Comparison of ENCODE assay signal across 14 mouse cellular contexts in genomic region chr17:66353907-66354306, GRCm38 (mm10).
DNase-seq lines count a peak whose midpoint lies in the region; ATAC-seq and TF ChIP-seq lines count a peak whose summit lies in the region.
"Had no signal": no experiment of that assay in that cellular context is flagged by ENCODE, and none has a peak within 500 bp of the region (broad histone marks: within the 10 kb centered on the region; RNA-seq: fewer than 3 reads in every experiment).

No protein-coding gene starts in this region.

- peaks cover 8% of the 10 kb centered on the region; the same call in 1 of the 2 replicates for H3K4me1 ChIP-seq in hindbrain, embryonic 14.5 days (replicated peaks; ENCODE audit: control insufficient read depth, insufficient read depth, low read length)
- no peaks in the 10 kb centered on the region for H3K4me1 ChIP-seq in hindbrain, postnatal 0 days (ENCODE audit: insufficient read depth, low read length)
- H3K4me1 ChIP-seq in midbrain, embryonic 12.5 days = peaks cover 8% of the 10 kb centered on the region
- no peaks in the 10 kb centered on the region for H3K4me1 ChIP-seq in midbrain, embryonic 14.5 days (ENCODE audit: control insufficient read depth, insufficient read depth, low read length)
- H3K4me1 ChIP-seq in liver, postnatal 0 days (ENCODE audit: insufficient read depth) = peaks cover 13% of the 10 kb centered on the region
- H3K4me1 ChIP-seq in forebrain, postnatal 0 days (ENCODE audit: insufficient read depth) = peaks cover 15% of the 10 kb centered on the region
- H3K4me1 ChIP-seq: neural tube, embryonic 12.5 days had no signal

- no peak for ATAC-seq in hindbrain, embryonic 14.5 days (ENCODE audit: low FRiP score)
- no peak for ATAC-seq in hindbrain, postnatal 0 days
- ATAC-seq in midbrain, embryonic 12.5 days (ENCODE audit: low FRiP score, low read depth) = no peak
- ATAC-seq in midbrain, embryonic 14.5 days (ENCODE audit: low FRiP score, low TSS enrichment) = no peak
- ATAC-seq in liver, postnatal 0 days = peak; percentile 37; the same call in 1 of the 2 replicates
- no peak for ATAC-seq in forebrain, postnatal 0 days
- ATAC-seq: activated CD4-positive, CD25-positive, alpha-beta regulatory T cell, adult 4 months; midbrain, embryonic 16.5 days had no signal

- H3K4me2 ChIP-seq in hindbrain, embryonic 14.5 days (replicated peaks) = no peak overlapping the region
- H3K4me2 ChIP-seq in hindbrain, postnatal 0 days (ENCODE audit: low read depth, low read length) = no peak overlapping the region
- H3K4me2 ChIP-seq in midbrain, embryonic 12.5 days (replicated peaks) = no peak overlapping the region
- H3K4me2 ChIP-seq in midbrain, embryonic 14.5 days (ENCODE audit: low read length) = no peak overlapping the region
- no peak overlapping the region for H3K4me2 ChIP-seq in liver, postnatal 0 days (ENCODE audit: low read depth, low read length)
- H3K4me2 ChIP-seq in forebrain, postnatal 0 days (ENCODE audit: low read depth) = no peak overlapping the region
- H3K4me2 ChIP-seq: neural tube, embryonic 12.5 days had no signal

- TF ChIP-seq CTCF in hindbrain, postnatal 0 days (IDR thresholded peaks at IDR 0.05; ENCODE audit: low read depth) = no peak
- TF ChIP-seq CTCF in liver, postnatal 0 days (IDR thresholded peaks at IDR 0.05; ENCODE audit: low read depth) = no peak
- TF ChIP-seq CTCF in forebrain, postnatal 0 days (IDR thresholded peaks at IDR 0.05; ENCODE audit: low read depth) = no peak

- no peaks in the 10 kb centered on the region for H3K9me3 ChIP-seq in hindbrain, embryonic 14.5 days (ENCODE audit: control insufficient read depth, low read length)
- H3K9me3 ChIP-seq in hindbrain, postnatal 0 days (ENCODE audit: low read length) = no peaks in the 10 kb centered on the region
- no peaks in the 10 kb centered on the region for H3K9me3 ChIP-seq in midbrain, embryonic 12.5 days
- no peaks in the 10 kb centered on the region for H3K9me3 ChIP-seq in midbrain, embryonic 14.5 days (ENCODE audit: control insufficient read depth, low read length)
- no peaks in the 10 kb centered on the region for H3K9me3 ChIP-seq in liver, postnatal 0 days (ENCODE audit: low read length)
- H3K9me3 ChIP-seq in forebrain, postnatal 0 days (ENCODE audit: low read length) = no peaks in the 10 kb centered on the region
- H3K9me3 ChIP-seq: forebrain, embryonic 10.5 days; neural tube, embryonic 12.5 days had no signal

- H3K36me3 ChIP-seq in hindbrain, embryonic 14.5 days (replicated peaks; ENCODE audit: control insufficient read depth, insufficient read depth) = peaks cover 57% of the 10 kb centered on the region
- peaks cover 19% of the 10 kb centered on the region; the same call in 1 of the 2 replicates for H3K36me3 ChIP-seq in hindbrain, postnatal 0 days (ENCODE audit: insufficient read depth, low read length)
- H3K36me3 ChIP-seq in midbrain, embryonic 12.5 days = peaks cover 88% of the 10 kb centered on the region
- peaks cover 46% of the 10 kb centered on the region for H3K36me3 ChIP-seq in midbrain, embryonic 14.5 days (ENCODE audit: control insufficient read depth, insufficient read depth, low read length)
- H3K36me3 ChIP-seq in liver, postnatal 0 days (replicated peaks; ENCODE audit: insufficient read depth, low read length) = no peaks in the 10 kb centered on the region
- peaks cover 23% of the 10 kb centered on the region for H3K36me3 ChIP-seq in forebrain, postnatal 0 days (ENCODE audit: insufficient read depth)

- H3K9ac ChIP-seq in hindbrain, embryonic 14.5 days = no peak overlapping the region
- no peak overlapping the region for H3K9ac ChIP-seq in hindbrain, postnatal 0 days (replicated peaks; ENCODE audit: low read length)
- H3K9ac ChIP-seq in midbrain, embryonic 12.5 days (replicated peaks) = no peak overlapping the region
- H3K9ac ChIP-seq in midbrain, embryonic 14.5 days (replicated peaks; ENCODE audit: low read length) = no peak overlapping the region
- H3K9ac ChIP-seq in liver, postnatal 0 days (replicated peaks) = no peak overlapping the region
- no peak overlapping the region for H3K9ac ChIP-seq in forebrain, postnatal 0 days
- H3K9ac ChIP-seq: neural tube, embryonic 12.5 days had no signal

- H3K27me3 ChIP-seq in hindbrain, embryonic 14.5 days (ENCODE audit: control insufficient read depth, insufficient read depth, low read length) = no peaks in the 10 kb centered on the region
- no peaks in the 10 kb centered on the region for H3K27me3 ChIP-seq in hindbrain, postnatal 0 days (ENCODE audit: insufficient read depth, low read length)
- H3K27me3 ChIP-seq in midbrain, embryonic 12.5 days = no peaks in the 10 kb centered on the region
- no peaks in the 10 kb centered on the region for H3K27me3 ChIP-seq in midbrain, embryonic 14.5 days (ENCODE audit: control insufficient read depth, insufficient read depth, low read length)
- no peaks in the 10 kb centered on the region for H3K27me3 ChIP-seq in liver, postnatal 0 days (ENCODE audit: insufficient read depth, low read length)
- H3K27me3 ChIP-seq in forebrain, postnatal 0 days (ENCODE audit: insufficient read depth, low read length) = no peaks in the 10 kb centered on the region
- H3K27me3 ChIP-seq: neural tube, embryonic 12.5 days had no signal

- H3K27ac ChIP-seq in hindbrain, embryonic 14.5 days = 0 out of 2 replicates have a peak overlapping the region, but pooled peaks have one; percentile 57
- H3K27ac ChIP-seq in hindbrain, postnatal 0 days = no peak overlapping the region
- H3K27ac ChIP-seq in midbrain, embryonic 12.5 days (replicated peaks) = 0 out of 2 replicates have a peak overlapping the region, but pooled peaks have one; percentile 7
- no peak overlapping the region for H3K27ac ChIP-seq in midbrain, embryonic 14.5 days (replicated peaks; ENCODE audit: low read depth, low read length)
- H3K27ac ChIP-seq in liver, postnatal 0 days (ENCODE audit: low read depth) = no peak overlapping the region
- no peak overlapping the region for H3K27ac ChIP-seq in forebrain, postnatal 0 days (ENCODE audit: low read depth, low read length)
- H3K27ac ChIP-seq: forebrain, embryonic 10.5 days; neural tube, embryonic 12.5 days had no signal

- 97% methylated on average over 14 of the region's 14 CpGs for WGBS in hindbrain, embryonic 14.5 days
- 81% methylated on average over 14 of the region's 14 CpGs for WGBS in hindbrain, postnatal 0 days
- WGBS in midbrain, embryonic 12.5 days = 93% methylated on average over 14 of the region's 14 CpGs
- WGBS in midbrain, embryonic 14.5 days = 93% methylated on average over 14 of the region's 14 CpGs
- 72% methylated on average over 14 of the region's 14 CpGs for WGBS in liver, postnatal 0 days (ENCODE audit: insufficient replicate concordance)
- WGBS in forebrain, postnatal 0 days = over 99% methylated on average over 13 of the region's 14 CpGs

- TF ChIP-seq EP300 in liver, postnatal 0 days (IDR thresholded peaks at IDR 0.05; ENCODE audit: low read depth) = no peak

- no peak overlapping the region for H3K4me3 ChIP-seq in hindbrain, embryonic 14.5 days (replicated peaks; ENCODE audit: low read length)
- no peak overlapping the region for H3K4me3 ChIP-seq in hindbrain, postnatal 0 days (ENCODE audit: low read length)
- H3K4me3 ChIP-seq in midbrain, embryonic 12.5 days = no peak overlapping the region
- no peak overlapping the region for H3K4me3 ChIP-seq in midbrain, embryonic 14.5 days (replicated peaks; ENCODE audit: low read depth, low read length)
- no peak overlapping the region for H3K4me3 ChIP-seq in liver, postnatal 0 days (ENCODE audit: low read depth, low read length)
- H3K4me3 ChIP-seq in forebrain, postnatal 0 days (ENCODE audit: low read depth, low read length) = no peak overlapping the region
- H3K4me3 ChIP-seq: forebrain, embryonic 10.5 days; layer of hippocampus, adult 2 months; neural tube, embryonic 12.5 days had no signal

- DNase-seq in hindbrain, embryonic 14.5 days (ENCODE audit: low spot score) = no peak
- no peak for DNase-seq in hindbrain, postnatal 0 days (ENCODE audit: low spot score)
- DNase-seq in midbrain, embryonic 14.5 days = no peak
- DNase-seq in brain, adult 2 months (ENCODE audit: low read depth, low spot score) = peak; percentile 70
- no peak for DNase-seq in liver, postnatal 0 days
- no peak for DNase-seq in left cerebral cortex, postnatal 25 days (ENCODE audit: low spot score in 2 of 2)
- DNase-seq in forebrain, postnatal 0 days = no peak
- DNase-seq: retina, postnatal 1 day had no signal

- intact Hi-C loops in left cerebral cortex, postnatal 25 days (cut with DNase I) = no loop called here

Comparison
In these comparisons a context has a peak if more than half of its experiments do, and no peak if none do; other contexts are left out.
1. H3K27ac ChIP-seq: peak in hindbrain, embryonic 14.5 days (single experiment) and midbrain, embryonic 12.5 days (single experiment); none in hindbrain, postnatal 0 days (single experiment), midbrain, embryonic 14.5 days (single experiment), liver, postnatal 0 days (single experiment) and forebrain, postnatal 0 days (single experiment).